Mouse (Mus musculus) spleen, adult 10 weeks (tissue): ENCODE data around the gene Ppp1r36. TPM values are rescaled to one million over a fixed set of nuclear protein-coding genes. Genes with fewer than 3 reads are reported as not detected.

ENCODE experiments used
- polyA plus RNA-seq: library from polyadenylated mRNA; stranded (reverse); fragments of 350-450 nt; fragmentation: Illumina TruSeq; extraction: RNeasy Lipid Tissue Mini Kit (QIAGEN cat#74804); gene quantifications from one replicate; pipeline ENCODE4 v1.2.3, GENCODE M21; 2015; ENCODE audit warnings: low replicate concordance; ENCODE audit not compliant: insufficient read depth

Ppp1r36 gene
- not detected for polyA plus RNA-seq

GRCm38 (mm10) chr12:76417433-76417854 lies at the start of gene Ppp1r36:
Gene Ppp1r36, plus strand, starts transcription at chr12:76417538.

GRCm38 (mm10) chr12:76369206-76369977 lies 47.9 kb upstream of the Ppp1r36 start, which contains the start of gene Zbtb25:
Gene Zbtb25, minus strand, starts transcription at chr12:76369602.

GRCm38 (mm10) chr12:76369978-76370830 lies 47.1 kb upstream of the Ppp1r36 start, which contains the start of gene Zbtb1:
Gene Zbtb1, plus strand, starts transcription at chr12:76370266.

GRCm38 (mm10) chr12:76403886-76404537 lies 13.3 kb upstream of the Ppp1r36 start, which contains the start of gene Hspa2:
Gene Hspa2, plus strand, starts transcription at chr12:76404176.

Other genes starting within 250 kb of the Ppp1r36 start
- 0.07 TPM for gene Esr2, start 240.3 kb upstream of the Ppp1r36 start, polyA plus RNA-seq
- gene Tex21, start 170.8 kb upstream of the Ppp1r36 start, polyA plus RNA-seq: not detected
- 26.0 TPM for gene Mthfd1, start 162.2 kb upstream of the Ppp1r36 start, polyA plus RNA-seq
- 3.0 TPM for gene Akap5, start 92.6 kb upstream of the Ppp1r36 start, polyA plus RNA-seq
- gene Zbtb25, start 47.9 kb upstream of the Ppp1r36 start, polyA plus RNA-seq: 25.5 TPM
- gene Zbtb1, start 47.3 kb upstream of the Ppp1r36 start, polyA plus RNA-seq: 19.3 TPM
- 2.4 TPM for gene Hspa2, start 13.4 kb upstream of the Ppp1r36 start, polyA plus RNA-seq
- gene Plekhg3, start 113.4 kb downstream of the Ppp1r36 start, polyA plus RNA-seq: 14.1 TPM